Mouse (Mus musculus): ENCODE data around the gene Olfr1337. TPM values are rescaled to one million over a fixed set of nuclear protein-coding genes. Genes with fewer than 3 reads are reported as not detected.
"Not testable (repeated sequence)": the region's sequence is repeated elsewhere in the genome, so short reads cannot be mapped to it uniquely, and the experiment has no call there.

Gene Olfr1337
- total RNA-seq (2017) = not detected in 3 replicates

DNA sequence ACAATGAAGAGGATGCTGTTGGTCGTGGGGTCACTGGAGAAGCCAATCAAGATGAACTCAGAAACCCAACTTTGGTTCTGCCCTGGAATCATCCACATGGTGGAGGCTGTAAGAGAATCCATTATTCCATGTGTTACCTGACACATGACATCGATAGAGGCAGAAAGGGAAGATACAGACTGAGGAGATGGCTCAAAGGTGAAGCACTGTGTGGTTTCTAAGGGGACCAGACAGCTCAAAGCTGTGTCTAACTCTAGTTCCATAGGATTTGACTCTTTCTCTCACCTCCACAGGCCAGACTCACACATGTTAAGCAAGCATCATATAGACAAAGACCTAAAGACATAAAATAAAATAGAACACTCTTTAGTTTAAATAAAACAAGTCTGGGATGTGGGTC is at the start of gene Olfr1337:
TSS of gene Olfr1337 (minus strand) at position 101 of the 400 bp plus-strand sequence.
- no peak for ATAC-seq (replicated peaks; ENCODE audit: insufficient number of reproducible peaks, low FRiP score, low TSS enrichment, poor library complexity, severe bottlenecking)

DNA sequence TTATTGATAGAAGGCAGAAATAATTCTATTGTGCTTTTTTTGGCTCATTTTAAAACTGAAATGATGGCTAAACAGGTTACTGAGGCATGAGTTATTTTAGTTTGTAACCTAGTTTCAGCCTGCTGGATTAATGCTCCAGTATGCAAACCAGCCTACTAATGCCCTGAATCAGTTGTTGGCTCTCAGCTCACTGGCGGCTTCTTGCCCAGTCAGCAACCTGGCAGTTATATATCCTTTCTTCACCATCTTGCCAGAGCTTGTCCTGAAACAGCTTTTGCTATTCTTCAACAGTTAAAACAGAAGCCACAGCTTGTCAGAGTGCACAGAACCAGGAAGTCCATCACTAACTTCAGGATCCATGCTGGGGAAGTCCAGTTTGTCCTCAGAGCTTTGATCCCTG is 36.5 kb upstream of the Olfr1337 start:
- ATAC-seq (replicated peaks; ENCODE audit: insufficient number of reproducible peaks, low FRiP score, low TSS enrichment, poor library complexity, severe bottlenecking) = no peak

DNA sequence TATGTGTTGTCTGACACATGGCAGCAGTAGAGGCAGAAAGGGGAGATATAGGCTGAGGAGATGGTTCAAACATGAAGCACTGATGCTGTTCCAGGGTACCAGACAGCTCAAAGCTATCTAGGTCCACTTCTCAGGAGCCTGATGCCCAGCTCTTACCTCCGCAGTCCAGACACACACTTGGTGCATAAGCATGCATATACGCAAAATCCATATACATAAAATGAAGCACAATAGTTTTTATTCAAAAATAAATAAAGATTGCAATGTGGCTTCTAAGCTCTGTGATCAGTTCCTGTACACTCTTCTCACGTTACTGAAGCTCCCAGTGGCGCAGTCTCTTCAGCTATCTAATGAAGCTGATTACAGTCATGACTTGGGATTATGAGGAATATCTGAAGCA is 27.5 kb upstream of the Olfr1337 start, which contains the start of gene Olfr1335:
TSS of gene Olfr1335 (minus strand) at position 101 of the 400 bp plus-strand sequence.
- ATAC-seq (replicated peaks; ENCODE audit: insufficient number of reproducible peaks, low FRiP score, low TSS enrichment, poor library complexity, severe bottlenecking) = no peak

DNA sequence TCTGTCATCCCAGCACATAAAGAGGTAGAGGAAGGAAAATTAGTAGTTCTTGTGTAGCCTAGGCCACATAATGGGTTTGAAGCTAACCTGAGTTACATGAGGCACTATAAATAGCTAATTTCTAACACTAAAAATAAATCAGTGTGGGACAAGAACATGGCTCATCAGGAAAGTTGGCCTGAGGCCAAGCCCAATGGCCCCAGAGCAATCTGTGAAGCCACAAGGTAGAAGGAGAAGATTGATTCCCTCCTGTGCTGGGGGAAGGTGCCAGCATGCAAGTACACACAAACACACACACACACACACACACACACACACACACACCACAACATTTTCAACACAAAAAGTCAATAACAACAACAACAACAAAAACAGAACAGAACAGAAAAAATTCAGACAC is 10.4 kb upstream of the Olfr1337 start:
- ATAC-seq (replicated peaks; ENCODE audit: insufficient number of reproducible peaks, low FRiP score, low TSS enrichment, poor library complexity, severe bottlenecking) = not testable (repeated sequence)

DNA sequence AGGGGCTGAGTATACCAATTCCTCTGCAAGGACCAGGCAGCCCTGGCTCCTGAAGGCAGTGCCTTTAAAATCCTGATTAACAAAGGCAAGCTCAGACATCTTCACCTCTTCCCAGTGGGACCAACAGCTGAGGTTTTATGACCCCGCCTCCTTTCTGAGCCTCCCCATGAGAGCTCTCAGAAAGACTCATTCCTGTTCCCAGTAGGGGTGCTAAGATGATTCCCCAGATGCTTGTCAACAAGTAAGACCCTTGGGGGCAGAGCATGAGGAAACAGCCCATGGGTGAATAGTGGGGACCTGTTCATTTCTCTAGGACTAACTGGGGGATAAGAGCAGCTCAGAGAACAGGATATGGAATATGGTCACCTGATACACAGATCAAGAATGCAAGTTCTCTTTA is 23.7 kb downstream of the Olfr1337 start, which contains the start of gene Olfr1338:
TSS of gene Olfr1338 (minus strand) at position 101 of the 400 bp plus-strand sequence.
- ATAC-seq (replicated peaks; ENCODE audit: insufficient number of reproducible peaks, low FRiP score, low TSS enrichment, poor library complexity, severe bottlenecking) = no peak

DNA sequence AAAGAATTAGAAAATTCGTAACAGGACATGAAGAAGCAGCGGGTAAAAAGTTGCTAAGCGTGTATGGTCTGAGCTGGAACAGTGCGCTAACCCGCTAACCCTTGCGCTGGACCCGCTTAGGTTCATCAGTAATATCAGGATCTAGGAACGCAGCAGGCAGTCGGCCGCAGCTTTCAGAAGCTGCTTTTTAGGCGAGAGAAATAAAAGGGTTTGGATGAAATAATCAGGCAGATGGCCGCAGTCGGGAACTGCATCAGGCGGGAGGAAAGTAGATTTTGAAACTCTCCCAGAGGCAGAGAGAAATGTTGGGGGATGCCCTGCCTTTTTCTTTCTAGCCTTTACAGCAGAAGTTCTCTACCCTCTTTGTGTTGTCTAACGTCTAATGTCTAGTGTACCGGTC is 40.5 kb downstream of the Olfr1337 start:
- no peak for ATAC-seq (replicated peaks; ENCODE audit: insufficient number of reproducible peaks, low FRiP score, low TSS enrichment, poor library complexity, severe bottlenecking)

DNA sequence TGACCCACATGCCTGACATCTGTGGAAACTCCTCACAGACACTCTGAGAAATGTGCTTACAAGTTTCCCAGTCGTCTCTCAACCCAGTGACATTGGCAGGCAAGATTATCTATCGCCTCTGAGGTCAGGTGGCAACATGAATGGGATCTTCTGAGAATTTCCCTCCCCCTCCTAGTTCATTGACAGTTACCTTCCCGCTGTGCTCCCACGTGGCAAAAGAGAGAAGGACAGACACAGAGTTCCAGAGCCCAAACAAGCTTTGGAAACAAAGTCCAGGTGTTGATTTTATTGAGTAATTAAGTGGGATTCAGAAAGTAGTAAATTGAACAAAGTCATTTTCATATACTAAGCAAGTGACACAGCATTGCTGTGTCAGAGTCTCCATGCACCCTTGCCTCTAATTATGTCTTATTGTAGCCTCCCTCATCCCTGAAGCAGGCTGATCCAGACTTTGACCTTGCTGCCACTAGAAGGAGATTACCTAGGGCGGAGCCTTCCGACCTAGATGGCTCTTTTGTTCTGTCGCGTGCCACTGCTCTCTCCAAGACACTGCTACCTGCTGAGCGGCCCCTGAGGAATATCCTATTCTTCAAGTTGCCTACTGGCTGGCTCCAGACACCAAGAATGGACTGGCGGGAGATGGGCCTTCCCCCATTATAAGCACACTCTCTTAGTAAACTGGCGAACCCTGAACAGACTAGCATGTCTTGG is 41.2 kb downstream of the Olfr1337 start:
- no peak for ATAC-seq (replicated peaks; ENCODE audit: insufficient number of reproducible peaks, low FRiP score, low TSS enrichment, poor library complexity, severe bottlenecking)

DNA sequence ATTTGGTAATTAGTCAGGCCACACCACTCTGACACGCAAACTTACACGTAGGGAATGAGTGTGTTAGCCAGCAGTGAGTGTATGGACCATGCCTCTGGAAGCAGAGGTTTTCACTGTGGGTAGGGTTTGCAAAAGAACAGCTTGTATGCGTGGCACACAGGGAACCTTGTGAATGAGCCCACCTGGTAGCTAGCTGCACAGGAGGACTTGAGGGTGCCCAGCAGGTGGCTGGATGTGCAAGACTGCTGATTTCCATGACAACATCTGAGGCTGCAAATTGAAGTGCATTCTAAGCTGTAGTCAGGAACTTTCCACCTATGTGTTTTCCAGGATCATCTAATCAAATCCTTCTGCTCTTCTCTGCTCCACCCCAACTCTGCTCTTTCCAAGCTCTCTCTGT is 42.8 kb downstream of the Olfr1337 start:
- no peak for ATAC-seq (replicated peaks; ENCODE audit: insufficient number of reproducible peaks, low FRiP score, low TSS enrichment, poor library complexity, severe bottlenecking)

DNA sequence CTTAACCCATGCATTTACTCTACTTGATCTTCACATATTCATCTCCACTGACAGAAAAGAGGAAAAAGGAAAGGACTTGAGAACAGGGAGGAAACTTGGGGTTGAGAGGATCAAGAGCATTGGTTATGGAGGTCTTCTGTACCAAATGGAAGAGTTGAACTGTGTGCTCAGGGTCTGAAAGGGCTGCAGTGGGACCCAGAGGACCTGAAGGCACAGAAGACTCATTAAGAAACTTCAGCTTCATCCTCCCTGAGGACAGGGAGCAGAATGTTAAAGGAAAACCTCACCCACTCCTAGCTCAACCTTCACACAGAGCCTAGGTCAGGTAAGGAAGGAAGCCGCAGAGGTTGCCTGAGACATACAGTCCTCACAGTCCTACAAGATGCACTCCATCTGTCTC is 50.5 kb downstream of the Olfr1337 start, which contains the start of gene Olfr1339:
TSS of gene Olfr1339 (plus strand) at position 301 of the 400 bp plus-strand sequence.
- ATAC-seq (replicated peaks; ENCODE audit: insufficient number of reproducible peaks, low FRiP score, low TSS enrichment, poor library complexity, severe bottlenecking) = no peak

Other genes starting within 250 kb of the Olfr1337 start
- gene Tmem125, start 238.5 kb downstream of the Olfr1337 start, total RNA-seq (2017) = not detected in 3 replicates
- gene Cfap57, start 161.8 kb downstream of the Olfr1337 start, total RNA-seq (2017) = not detected in 3 replicates
- gene Ebna1bp2, start 161.8 kb downstream of the Olfr1337 start, total RNA-seq (2017) = 40.9 to 70.6 TPM (median 54.9 TPM) in 3 replicates
- gene Olfr62, start 123.6 kb downstream of the Olfr1337 start, total RNA-seq (2017) = not detected in 3 replicates
- not detected in 3 replicates for gene Olfr1342, start 89.8 kb downstream of the Olfr1337 start, total RNA-seq (2017)
- gene Olfr1341, start 79.1 kb downstream of the Olfr1337 start, total RNA-seq (2017) = 0.32 TPM in 1 of 3 replicates, not detected in the others
- gene Olfr1340, start 62.4 kb downstream of the Olfr1337 start, total RNA-seq (2017) = not detected in 3 replicates
- not detected in 3 replicates for gene Olfr1339, start 50.4 kb downstream of the Olfr1337 start, total RNA-seq (2017)
- gene Olfr1338, start 23.8 kb downstream of the Olfr1337 start, total RNA-seq (2017) = not detected in 3 replicates
- gene Olfr1335, start 27.4 kb upstream of the Olfr1337 start, total RNA-seq (2017) = not detected in 3 replicates
- gene Olfr1333, start 53.7 kb upstream of the Olfr1337 start, total RNA-seq (2017) = not detected in 3 replicates
- not detected in 3 replicates for gene Olfr1331, start 82.1 kb upstream of the Olfr1337 start, total RNA-seq (2017)
- not detected in 3 replicates for gene Olfr1330, start 106.0 kb upstream of the Olfr1337 start, total RNA-seq (2017)
- gene Olfr1329, start 134.9 kb upstream of the Olfr1337 start, total RNA-seq (2017) = not detected in 3 replicates
- not detected in 3 replicates for gene Olfr1328, start 156.0 kb upstream of the Olfr1337 start, total RNA-seq (2017)
- not detected in 3 replicates for gene Lao1, start 179.0 kb upstream of the Olfr1337 start, total RNA-seq (2017)